Mouse (Mus musculus) heart, adult 2 months (tissue): ENCODE data around the gene Gm6164. TPM values are rescaled to one million over a fixed set of nuclear protein-coding genes. Genes with fewer than 3 reads are reported as not detected.
"Not testable (repeated sequence)": the region's sequence is repeated elsewhere in the genome, so short reads cannot be mapped to it uniquely, and the experiment has no call there.

Experiments
- DNase-seq, 2 experiments: peaks; one replicate each; pipeline ENCODE4 v3.0.0; 2021
- H3K27ac ChIP-seq: fragments of 200-600 bp; 2 replicates; pipeline ENCODE4 v1.8.1; 2022
- H3K27me3 ChIP-seq: fragments of 200-500 bp; 2 replicates; pipeline ENCODE4 v1.6.1; 2012; ENCODE audit warnings: mild to moderate bottlenecking, low read length, inconsistent platforms, mixed read lengths; ENCODE audit not compliant: control insufficient read depth, insufficient read depth
- H3K36me3 ChIP-seq: fragments of 200-500 bp; 2 replicates; pipeline ENCODE4 v1.6.1; 2012; ENCODE audit warnings: low read length, inconsistent platforms; ENCODE audit not compliant: control insufficient read depth, insufficient read depth
- H3K4me1 ChIP-seq: fragments of 200-500 bp; 2 replicates; pipeline ENCODE4 v1.6.1; 2011; ENCODE audit warnings: low read length; ENCODE audit not compliant: control insufficient read depth, insufficient read depth
- H3K4me3 ChIP-seq: fragments of 200-600 bp; 2 replicates; pipeline ENCODE4 v1.8.1; 2022
- H3K79me2 ChIP-seq: fragments of 200-500 bp; replicated peaks from 2 replicates; pipeline ENCODE4 v1.6.1; 2012; ENCODE audit warnings: mild to moderate bottlenecking, inconsistent platforms, low read length, moderate library complexity, mixed read lengths; ENCODE audit not compliant: control insufficient read depth, insufficient read depth
- H3K9ac ChIP-seq: fragments of 200-500 bp; 2 replicates; pipeline ENCODE4 v1.6.1; 2012; ENCODE audit warnings: low read depth, mild to moderate bottlenecking, control low read depth, inconsistent platforms, low read length, mixed read lengths
- WGBS: fragments of 180-500 bp; shearing (Covaris S2); methylation state at CpG from one replicate; pipeline ENCODE4 v1.1.7; 2018; 5-methylcytosine and 5-hydroxymethylcytosine counted together
- intact Hi-C: fragments of 180-260 bp; cut with DNase I; formaldehyde crosslinking; loops from one replicate; pipeline ENCODE4 v1.15.1; 2025
- long read RNA-seq: library from polyadenylated mRNA; stranded (forward); transcript quantifications from one replicate; pipeline ENCODE4 v2.0.0, GENCODE M21; 2021
- polyA plus RNA-seq: library from polyadenylated mRNA; depleted of rRNA; stranded (reverse); fragments of >200 nt; gene quantifications from 2 replicates; pipeline ENCODE4 v1.2.3, GENCODE M21; 2012; rRNA removed
- total RNA-seq, 2 experiments: library from RNA; stranded (reverse); gene quantifications; 2 replicates each; pipeline ENCODE4 v1.2.3; 2021

Gm6164 gene
- total RNA-seq (not detected), polyA plus RNA-seq (not detected in 2 replicates)
- long read RNA-seq = 0 reads

DNA sequence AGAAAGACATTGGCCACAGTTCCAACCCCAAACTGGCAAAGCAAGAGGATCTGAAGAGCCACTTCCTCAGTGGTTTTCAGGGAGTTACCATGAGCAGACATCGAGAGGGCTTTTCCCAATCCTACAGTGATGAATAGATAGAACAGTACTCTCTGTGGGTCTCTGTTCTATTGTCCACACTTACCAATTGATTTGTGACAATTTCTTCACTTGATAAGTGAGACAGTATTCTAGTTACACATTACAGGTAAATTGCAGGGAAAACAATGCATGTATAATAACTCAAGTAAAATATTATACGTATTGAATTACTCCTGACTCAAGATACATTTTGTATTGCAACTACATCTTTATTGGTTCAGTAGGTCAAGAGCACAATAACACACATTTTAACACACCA, at the start of gene Gm6164:
Gm6164 (minus strand) TSS at position 101 of the 400 bp plus-strand sequence.
- H3K36me3 ChIP-seq, DNase-seq, H3K27ac ChIP-seq, intact Hi-C loops, H3K9ac ChIP-seq, H3K4me1 ChIP-seq, H3K79me2 ChIP-seq, H3K27me3 ChIP-seq, H3K4me3 ChIP-seq: not testable (repeated sequence)
- no CpG with 5 or more reads among the region's 2 CpGs for WGBS

- H3K79me2 ChIP-seq, H3K27me3 ChIP-seq, H3K9ac ChIP-seq, DNase-seq, intact Hi-C loops, H3K36me3 ChIP-seq, H3K4me1 ChIP-seq, H3K4me3 ChIP-seq, H3K27ac ChIP-seq: not testable (repeated sequence)
- no CpG with 5 or more reads among the region's 2 CpGs for WGBS
These were observed 28.3 kb upstream of the Gm6164 start, which contains the start of gene Gm4498 for GRCm38 (mm10) chr7:20233728-20234127. Gene Gm4498, minus strand, starts transcription at chr7:20233828.

- DNase-seq, H3K27ac ChIP-seq, H3K4me1 ChIP-seq, intact Hi-C loops, H3K9ac ChIP-seq, H3K36me3 ChIP-seq, H3K4me3 ChIP-seq, H3K27me3 ChIP-seq, H3K79me2 ChIP-seq: not testable (repeated sequence)
- WGBS = no CpG with 5 or more reads among the region's 3 CpGs
These were observed 12.0 kb downstream of the Gm6164 start, which contains the start of gene Vmn1r95 for GRCm38 (mm10) chr7:20193410-20193809. Gene Vmn1r95, plus strand, starts transcription at chr7:20193710.

DNA sequence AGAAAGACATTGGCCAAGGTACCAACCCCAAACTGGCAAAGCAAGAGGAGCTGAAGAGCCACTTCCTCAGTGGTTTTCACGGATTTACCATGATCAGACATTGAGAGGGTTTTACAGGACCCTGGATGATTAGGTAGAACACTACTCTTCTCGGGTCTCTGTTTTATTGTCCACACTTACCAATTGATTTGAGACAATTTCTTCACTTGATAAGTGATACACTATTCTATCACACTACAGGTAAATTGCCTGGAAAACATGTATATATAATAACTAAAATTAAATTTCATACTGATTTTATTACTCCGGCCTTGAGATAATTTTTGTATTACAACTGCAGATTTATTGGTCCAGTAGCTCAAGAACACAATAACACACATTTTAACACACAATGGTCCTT, 37.1 kb downstream of the Gm6164 start, which contains the start of gene Vmn1r94:
Vmn1r94 (minus strand) TSS at position 101 of the 400 bp plus-strand sequence.
- DNase-seq, H3K27ac ChIP-seq, H3K36me3 ChIP-seq, intact Hi-C loops, H3K9ac ChIP-seq, H3K4me1 ChIP-seq, H3K4me3 ChIP-seq, H3K79me2 ChIP-seq, H3K27me3 ChIP-seq: not testable (repeated sequence)
- WGBS = no CpG with 5 or more reads among the region's 3 CpGs

Other genes starting within 250 kb of the Gm6164 start
- not detected for gene Ceacam20, start 240.2 kb downstream of the Gm6164 start, total RNA-seq
- gene Ceacam20, start 240.2 kb downstream of the Gm6164 start, polyA plus RNA-seq = not detected in 2 replicates
- not detected for gene Nlrp9b, start 214.1 kb downstream of the Gm6164 start, total RNA-seq
- gene Nlrp9b, start 214.1 kb downstream of the Gm6164 start, polyA plus RNA-seq = not detected in 2 replicates
- gene Vmn1r91, start 105.9 kb downstream of the Gm6164 start, total RNA-seq = not detected
- gene Vmn1r91, start 105.9 kb downstream of the Gm6164 start, polyA plus RNA-seq = not detected in 2 replicates
- gene Gm16442, start 83.0 kb downstream of the Gm6164 start, total RNA-seq = not detected
- not detected in 2 replicates for gene Gm16442, start 83.0 kb downstream of the Gm6164 start, polyA plus RNA-seq
- not detected for gene Vmn1r93, start 66.5 kb downstream of the Gm6164 start, total RNA-seq
- not detected in 2 replicates for gene Vmn1r93, start 66.5 kb downstream of the Gm6164 start, polyA plus RNA-seq
- not detected for gene Vmn1r94, start 37.2 kb downstream of the Gm6164 start, total RNA-seq
- not detected in 2 replicates for gene Vmn1r94, start 37.2 kb downstream of the Gm6164 start, polyA plus RNA-seq
- gene Vmn1r95, start 11.9 kb downstream of the Gm6164 start, total RNA-seq = not detected
- gene Vmn1r95, start 11.9 kb downstream of the Gm6164 start, polyA plus RNA-seq = not detected in 2 replicates
- gene Gm4498, start 28.2 kb upstream of the Gm6164 start, total RNA-seq = not detected
- not detected in 2 replicates for gene Gm4498, start 28.2 kb upstream of the Gm6164 start, polyA plus RNA-seq
- gene Gm5890, start 57.2 kb upstream of the Gm6164 start, total RNA-seq = not detected
- not detected in 2 replicates for gene Gm5890, start 57.2 kb upstream of the Gm6164 start, polyA plus RNA-seq
- gene Gm4133, start 128.5 kb upstream of the Gm6164 start, total RNA-seq = not detected
- gene Gm4133, start 128.5 kb upstream of the Gm6164 start, polyA plus RNA-seq = not detected in 2 replicates
- gene Gm5728, start 169.8 kb upstream of the Gm6164 start, total RNA-seq = not detected
- not detected in 2 replicates for gene Gm5728, start 169.8 kb upstream of the Gm6164 start, polyA plus RNA-seq
- gene Vmn1r100, start 212.3 kb upstream of the Gm6164 start, total RNA-seq = not detected
- not detected in 2 replicates for gene Vmn1r100, start 212.3 kb upstream of the Gm6164 start, polyA plus RNA-seq
- not detected for gene Vmn1r101, start 237.0 kb upstream of the Gm6164 start, total RNA-seq
- not detected in 2 replicates for gene Vmn1r101, start 237.0 kb upstream of the Gm6164 start, polyA plus RNA-seq